Mouse (Mus musculus) retina, postnatal 1 day (tissue): ENCODE results near the gene Tmem30b.
A peak's percentile ranks its signal among the peaks of the same experiment; 100 is the strongest.
"Not testable (repeated sequence)": the region's sequence is repeated elsewhere in the genome, so short reads cannot be mapped to it uniquely, and the experiment has no call there.

ENCODE experiments used
- DNase-seq: peaks from one replicate; pipeline ENCODE4 v3.0.0-alpha.2; 2012

Tmem30b gene

DNA sequence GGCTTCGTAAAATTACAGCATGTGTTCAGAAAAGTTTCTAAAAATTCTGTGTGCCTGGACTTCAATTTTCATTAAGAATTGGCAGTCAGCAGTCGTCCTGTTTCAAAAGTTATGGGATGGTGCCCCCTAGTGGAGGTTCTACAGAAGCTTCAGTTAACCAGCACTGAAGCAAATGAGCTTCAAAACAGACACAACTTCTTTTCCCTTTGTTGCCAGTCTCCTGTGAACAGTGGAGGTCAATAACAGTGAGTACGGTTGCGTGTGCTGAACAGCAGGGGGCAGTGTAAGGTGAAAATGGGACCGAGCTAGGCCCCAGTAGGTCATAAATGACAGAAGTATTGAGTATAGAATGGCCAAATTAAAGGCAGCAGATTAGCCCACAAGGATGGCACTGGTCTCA lies 8.0 kb upstream of the Tmem30b start:
- peak; percentile 92 for DNase-seq

DNA sequence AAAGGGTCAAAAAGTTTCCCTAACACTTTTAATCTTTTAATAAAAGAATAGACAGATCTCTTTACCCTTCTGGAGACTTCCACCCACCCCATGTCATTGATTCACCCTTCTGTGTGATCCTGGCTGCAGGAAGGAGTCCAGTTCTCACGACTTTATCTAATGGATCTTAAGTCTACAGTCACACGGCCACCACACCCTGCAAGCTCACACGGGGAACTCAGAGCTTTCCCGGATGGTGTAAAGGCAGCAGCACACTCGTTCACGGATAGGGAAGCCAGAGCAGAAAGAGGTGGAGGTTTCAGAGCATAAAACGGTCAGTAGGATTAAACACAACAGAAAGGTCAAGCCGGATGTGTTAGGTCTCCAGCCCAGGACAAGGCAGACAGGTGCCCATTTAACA lies 2.1 kb upstream of the Tmem30b start:
- DNase-seq, result no peak

DNA sequence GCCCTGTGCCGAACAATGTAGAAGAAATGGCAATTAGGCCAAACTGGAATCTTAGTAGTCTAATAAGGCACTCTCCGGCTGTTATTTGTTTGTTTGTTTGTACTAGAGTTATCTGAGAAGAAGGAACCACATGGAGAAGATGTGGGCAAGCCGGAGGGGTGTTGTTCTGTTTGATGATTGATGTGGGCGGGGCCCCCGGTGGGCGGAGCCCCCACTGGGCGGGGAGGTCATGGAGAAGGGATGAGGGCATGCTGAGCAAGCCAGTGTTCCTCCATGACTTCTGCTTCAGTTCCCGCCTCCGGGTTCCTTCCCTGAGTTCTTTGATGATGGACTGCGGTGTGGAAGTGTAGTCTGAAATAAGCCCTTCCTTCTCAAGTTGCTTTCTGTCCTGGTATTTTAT lies 1.5 kb upstream of the Tmem30b start:
- DNase-seq, result peak; percentile 36

DNA sequence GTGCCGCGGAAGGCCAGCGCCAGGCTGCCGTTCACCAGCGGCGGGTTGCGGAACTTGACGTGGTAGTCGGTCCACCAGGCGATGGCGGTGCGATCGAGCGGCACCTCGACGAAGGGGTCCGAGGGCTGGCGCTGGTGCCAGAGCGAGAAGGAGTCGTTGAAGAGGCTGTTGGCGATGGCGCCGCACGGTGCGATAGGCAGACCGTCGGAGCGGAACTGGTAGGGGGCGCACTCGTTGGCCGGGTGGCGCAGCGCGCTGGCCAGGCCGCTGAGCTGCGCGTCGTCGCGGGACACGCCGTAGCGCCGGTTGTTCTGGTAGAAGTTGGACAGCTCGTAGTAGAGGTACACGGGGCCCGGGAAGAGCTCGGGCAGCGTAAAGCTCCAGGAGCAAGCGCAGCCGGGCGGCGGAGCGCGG lies 513 bp downstream of the Tmem30b start:
- peak; percentile 71 for DNase-seq

DNA sequence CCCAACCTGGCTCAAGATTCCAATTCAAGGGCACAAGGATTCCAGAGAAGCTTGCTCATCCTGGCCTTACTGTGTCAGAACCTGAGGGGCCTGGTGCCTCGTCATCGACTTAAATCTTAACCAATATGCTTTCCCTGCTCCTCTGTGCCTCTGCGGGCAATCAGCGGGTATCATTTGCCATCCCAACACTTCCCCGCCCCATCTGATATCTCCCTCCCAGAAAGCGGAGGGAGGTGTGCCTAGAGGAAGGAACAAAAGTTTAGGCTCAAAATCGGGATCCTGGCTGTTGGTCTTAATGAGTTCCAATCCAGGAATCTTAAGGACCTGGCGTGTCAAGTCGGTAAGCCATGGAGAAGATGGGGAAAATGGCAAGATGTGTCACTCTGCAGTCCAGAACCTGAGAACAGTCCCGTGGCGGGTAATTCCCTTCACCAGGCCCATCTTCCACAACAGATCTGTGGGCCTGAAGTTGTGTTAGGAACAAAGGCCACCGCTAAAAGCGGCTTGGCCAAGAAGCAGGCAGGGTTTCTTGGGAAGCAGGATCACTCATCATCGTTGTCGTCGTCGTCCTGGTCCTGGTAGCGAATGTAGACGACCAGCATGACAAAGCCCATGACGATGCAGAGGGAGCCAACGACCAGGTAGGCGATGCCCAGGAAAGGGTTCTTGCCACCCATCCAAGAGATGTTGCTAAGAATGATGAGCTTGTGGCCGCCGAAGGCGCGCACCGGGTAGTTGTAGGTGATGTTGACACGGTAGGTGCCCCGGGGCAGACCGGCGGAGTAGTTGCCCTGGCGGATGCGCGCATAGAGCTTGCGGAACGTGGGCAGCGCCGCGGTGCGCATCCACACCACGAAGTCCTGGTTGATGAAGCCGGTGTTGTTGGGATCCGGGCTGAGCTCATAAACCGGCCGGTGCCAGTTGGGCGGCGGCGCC lies 1.2 kb downstream of the Tmem30b start:
- no peak for DNase-seq

DNA sequence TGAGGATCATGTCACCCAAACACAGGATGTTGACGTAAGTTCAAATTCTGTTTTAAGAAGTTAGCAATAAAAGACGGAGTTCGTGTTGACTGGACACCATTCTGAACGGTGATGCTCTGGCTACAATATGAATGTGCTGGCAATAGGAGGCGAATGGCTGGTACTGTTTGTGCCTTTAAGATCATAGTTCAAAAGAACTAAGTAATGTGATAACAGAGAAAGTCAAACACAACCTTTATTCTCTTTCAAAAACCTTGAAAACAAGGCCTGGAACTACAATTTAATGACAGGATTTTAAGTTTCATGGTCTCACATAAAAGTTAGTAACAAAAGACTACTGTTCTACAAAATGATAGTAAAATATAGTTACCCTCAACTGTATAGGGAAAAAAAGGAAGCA lies 3.0 kb downstream of the Tmem30b start:
- no peak for DNase-seq

DNA sequence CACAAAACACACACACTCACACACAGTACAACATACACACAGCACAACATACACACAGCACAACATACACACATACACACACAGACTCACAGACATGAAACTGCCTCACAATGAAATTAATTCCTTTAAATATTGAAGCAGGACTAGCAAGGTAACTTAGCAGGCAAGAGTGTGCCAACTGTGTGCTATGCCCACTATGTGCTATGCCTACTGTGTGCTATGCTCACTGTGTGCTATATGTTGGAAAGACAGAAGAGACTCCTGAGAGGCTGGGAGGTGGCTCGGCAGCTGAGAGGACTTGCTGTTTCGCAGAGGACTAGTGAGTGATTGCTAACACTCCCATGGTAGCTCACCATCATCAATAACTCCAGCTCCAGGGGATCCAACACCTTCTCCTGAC lies 5.8 kb downstream of the Tmem30b start:
- DNase-seq, result no peak

DNA sequence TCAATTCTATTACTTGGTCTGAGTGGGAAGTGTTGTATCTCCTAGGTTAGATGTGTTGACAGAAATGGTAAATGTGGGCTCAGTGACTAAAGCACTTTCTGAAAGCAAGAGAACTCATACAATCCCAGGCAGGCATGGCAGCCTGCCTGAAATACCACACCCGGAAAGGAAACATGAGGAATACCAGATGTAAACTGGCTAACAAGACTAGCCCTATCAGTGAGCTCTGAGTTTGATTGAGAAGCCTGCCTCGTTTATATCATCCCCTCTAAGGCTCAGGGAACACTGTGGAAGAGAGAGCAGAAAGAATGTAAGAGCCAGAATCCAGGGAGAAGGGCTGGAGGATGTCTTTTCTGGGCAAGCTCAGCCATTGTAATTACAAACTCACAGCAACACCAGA lies 7.0 kb downstream of the Tmem30b start:
- DNase-seq, result peak; percentile 60

DNA sequence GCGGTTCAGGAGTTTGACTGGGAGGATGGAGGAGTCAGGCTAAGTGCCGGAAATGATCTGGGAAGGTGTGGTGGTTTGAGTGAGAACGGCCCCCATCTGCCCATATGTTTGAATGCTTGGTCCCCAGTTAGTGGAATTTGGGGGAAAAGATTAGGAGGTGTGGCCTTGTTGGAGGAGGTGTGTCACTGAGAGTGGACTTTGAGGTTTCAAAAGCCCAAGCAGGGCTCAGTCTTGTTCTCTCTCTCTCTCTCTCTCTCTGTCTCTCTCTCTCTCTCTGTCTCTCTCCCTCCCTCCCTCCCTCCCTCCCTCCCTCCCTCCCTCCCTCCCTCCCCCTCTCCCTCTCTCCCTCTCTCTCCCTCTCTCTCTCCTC lies 8.1 kb downstream of the Tmem30b start:
- DNase-seq, result not testable (repeated sequence)

DNA sequence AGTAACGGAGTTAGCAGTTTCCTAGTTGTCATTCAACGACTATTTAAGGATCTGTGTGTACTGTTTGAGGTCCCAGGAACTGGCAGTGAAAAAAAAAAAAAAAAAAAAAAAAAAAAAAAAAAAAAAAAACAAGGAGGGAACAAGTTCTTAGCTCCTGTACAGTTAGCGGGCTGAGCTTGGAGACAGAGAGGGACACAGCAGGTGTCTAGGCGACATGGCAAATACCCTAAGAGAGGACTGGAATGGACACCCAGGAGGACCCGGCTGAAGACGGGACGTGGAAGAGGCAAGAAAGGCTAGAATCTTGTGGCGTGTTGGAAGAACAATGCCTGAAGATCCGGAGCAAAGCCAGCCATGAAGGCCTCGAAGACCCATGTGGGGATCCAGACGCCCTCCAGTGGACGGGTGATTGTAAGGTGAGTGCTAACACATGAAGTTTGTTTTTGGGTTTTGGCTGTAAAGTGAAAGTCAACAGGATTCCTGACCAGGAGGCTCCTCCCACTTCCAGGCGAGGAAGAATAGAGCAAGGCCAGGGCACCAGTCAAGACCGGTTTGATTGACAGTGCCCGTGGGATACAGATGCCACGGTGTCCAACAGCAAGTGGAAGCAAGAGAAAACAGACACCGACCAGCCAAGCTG lies 8.6 kb downstream of the Tmem30b start:
- DNase-seq, result peak; percentile 56

DNA sequence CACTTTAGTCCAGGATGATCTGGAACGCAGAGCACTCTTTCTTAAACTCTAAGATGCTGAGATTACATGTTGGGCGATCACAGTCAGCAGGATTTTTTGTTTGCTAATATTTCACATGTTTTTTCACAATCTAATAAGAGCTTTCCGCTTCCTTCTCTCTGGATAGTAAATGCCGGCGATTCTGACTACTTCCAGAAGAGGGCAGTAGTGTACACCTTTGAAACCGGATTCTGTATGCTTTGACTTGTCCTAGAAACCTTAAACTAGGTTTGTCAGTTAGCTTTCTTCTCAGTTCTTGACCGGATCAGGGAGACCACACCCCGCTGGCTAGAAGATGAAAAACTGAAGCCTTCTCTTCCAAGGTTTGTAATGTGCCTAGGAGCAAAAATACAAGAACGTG lies 11.6 kb downstream of the Tmem30b start:
- DNase-seq, result peak; percentile 85

DNA sequence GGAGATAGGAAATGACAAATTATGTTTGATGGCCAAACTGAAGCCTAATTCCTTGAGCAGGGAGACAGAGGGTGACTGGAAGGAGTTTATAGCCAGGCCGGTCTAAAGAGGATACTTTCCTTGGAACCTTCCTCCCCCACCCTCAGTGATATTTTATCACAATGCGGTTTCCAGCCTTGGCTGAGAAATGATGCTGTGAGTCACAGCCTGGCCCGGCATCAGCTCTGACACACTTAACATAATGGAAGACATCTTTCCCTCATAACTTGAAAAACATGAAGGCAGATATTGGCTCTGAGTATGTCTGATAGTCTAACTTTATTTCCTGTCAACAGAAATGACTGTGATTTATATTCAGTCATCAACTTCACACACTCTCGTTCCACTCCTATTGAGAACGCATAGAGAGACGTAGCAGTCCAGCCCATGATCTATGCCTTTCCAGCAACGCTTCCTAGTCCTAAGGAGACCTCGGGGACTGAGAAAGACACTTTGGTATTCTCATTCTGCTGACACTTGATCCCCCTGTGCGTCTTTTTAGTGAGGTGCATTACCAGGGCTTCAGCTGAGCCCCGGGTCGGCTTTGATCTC lies 14.2 kb downstream of the Tmem30b start:
- DNase-seq, result no peak

DNA sequence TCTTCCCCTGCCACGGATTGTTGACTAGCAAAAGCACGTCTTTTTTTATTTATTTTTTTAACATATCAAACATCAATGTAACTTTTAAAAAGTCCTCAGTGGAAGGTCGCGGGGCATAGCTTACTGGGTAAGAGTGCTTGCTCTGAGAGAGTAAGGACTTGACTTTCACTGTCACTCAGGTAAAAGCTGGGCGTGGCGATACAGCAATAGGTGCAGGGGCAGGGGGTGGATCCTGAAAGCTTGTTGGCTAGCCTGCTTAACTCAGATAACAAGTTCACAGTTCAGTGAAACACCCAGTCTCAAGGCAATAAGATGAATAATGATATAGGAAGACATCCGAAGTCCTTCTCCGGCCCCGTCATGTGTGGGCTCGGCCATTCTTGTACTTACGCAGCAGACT lies 16.6 kb downstream of the Tmem30b start:
- no peak for DNase-seq

DNA sequence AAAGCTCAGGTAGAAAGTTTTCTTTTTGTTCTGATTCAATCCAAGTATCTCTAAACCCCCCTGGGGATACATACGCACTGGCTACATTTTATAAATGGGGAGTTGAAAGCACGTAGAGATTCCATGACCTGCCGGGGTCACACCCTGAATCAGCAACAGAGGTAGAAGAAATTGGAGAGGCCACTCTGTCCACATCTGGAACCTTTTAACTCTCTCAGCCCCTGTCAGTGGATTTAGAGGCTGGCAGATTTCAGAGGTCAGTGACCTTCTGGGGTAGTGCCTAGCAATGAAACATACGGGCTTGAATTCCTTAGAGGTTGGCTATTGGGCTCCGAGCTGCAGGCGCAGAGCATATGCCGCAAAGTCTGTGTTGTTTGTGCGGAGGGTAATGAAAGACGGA lies 17.1 kb downstream of the Tmem30b start:
- no peak for DNase-seq

DNA sequence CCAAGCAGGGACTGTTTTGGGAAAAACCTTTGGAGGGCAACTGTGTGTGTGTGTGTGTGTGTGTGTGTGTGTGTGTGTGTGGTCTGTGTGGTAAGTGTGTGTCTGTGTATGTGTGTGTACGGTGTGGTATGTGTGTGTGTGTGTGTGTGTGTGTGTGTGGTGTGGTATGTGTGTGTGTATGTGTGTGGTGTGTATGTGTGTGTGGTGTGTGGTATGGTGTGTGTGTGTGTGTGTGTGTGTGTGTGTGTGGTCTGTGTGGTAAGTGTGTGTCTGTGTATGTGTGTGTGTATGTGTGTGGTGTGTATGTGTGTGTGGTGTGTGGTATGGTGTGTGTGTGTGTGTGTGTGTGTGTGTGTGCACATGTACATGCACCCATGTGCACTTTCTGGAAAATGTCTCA lies 18.1 kb downstream of the Tmem30b start:
- not testable (repeated sequence) for DNase-seq

DNA sequence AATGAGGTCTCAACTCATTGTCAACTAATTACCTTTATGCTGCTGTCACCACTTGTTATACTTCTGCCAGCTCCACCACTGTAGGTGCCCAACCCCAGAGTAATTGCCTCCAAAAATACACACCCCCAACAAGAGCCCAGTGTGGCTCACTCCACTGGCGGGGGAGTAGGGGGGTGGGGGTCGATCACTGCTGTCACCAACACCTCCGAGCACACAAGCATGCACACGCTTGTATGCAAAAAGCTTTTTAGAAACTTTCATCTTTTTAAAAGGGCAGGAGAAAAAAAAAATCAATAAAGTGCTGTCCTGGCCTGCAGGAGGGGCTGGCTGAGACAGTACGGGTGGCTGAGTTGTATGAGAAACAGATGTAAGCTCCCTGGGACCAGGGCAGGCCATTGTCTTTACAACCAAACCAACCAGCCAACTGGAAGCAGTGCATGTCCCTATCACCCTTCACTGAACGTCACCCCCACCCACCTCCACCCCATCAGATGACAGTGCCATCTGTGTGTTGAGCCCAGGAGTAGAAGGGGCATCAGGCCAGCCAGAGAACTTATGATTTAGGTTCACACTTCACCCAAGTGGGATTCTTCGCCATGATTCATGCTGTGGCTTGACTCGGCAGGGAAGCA lies 20.8 kb downstream of the Tmem30b start:
- DNase-seq, result peak; percentile 53

DNA sequence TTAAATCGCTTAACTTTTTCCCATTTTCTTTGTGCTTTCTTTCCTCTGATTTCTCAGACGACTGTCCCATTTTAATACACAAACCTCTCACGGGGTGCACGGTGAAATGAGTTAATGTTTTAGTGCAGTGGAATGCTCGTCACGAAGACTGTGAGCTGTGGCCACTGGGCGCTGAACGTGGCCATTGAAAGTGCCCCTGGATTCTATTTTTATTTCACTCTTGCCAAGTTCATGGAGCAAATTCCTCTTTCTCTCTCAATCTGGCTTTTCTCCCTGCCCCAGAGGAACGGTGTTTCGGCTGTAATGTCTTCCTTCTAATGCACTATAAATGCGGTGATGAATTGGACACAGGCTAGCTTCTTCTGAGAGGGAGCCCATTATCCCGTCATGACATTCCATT lies 23.1 kb downstream of the Tmem30b start:
- DNase-seq, result no peak

DNA sequence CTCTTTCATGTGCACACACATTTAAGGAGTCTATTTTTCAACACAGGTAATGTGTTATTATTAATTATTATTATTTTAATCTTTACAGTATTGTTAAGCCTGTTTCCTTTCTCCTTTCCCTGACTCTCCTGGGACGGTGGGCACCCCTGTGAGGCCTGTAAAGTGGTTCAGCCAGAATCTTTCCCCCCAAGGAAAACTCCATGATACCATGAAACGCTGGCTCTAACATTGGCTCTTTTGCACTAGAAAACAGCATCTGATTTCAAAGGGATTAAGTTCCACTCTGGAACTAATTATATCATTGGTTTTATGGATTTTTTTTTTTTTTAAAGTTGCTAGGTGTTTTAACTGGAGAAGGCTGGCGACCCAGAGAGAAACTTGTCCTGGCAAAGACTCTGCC lies 24.2 kb downstream of the Tmem30b start:
- DNase-seq, result no peak

DNA sequence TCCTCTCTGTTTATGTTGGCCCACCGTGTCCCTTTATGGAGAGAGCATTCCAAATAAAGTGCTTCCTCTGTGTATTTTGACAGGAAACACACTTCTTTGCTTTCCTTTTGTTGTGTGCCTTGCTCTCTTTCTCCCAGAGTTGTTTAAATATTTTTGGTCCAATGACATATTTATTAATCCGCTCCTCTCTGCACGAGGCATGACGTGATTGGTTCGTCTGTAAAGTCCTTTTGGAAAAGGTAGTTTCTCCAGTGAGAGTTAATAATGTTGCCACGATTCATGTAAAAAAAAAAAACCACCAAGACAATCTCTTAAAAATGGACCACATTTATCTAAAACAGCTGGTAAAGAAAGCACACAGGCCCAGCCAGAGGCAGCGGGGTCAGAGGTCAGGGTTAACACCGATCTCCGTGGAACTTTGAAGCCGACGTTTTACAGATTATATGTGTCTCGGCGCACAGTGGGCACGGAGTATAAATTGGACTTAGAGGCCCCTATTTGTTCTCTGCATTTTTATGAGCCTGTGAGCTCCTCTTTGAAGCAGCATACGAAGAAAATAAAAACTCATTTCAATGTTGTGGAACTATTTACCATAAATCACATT lies 24.9 kb downstream of the Tmem30b start:
- no peak for DNase-seq

DNA sequence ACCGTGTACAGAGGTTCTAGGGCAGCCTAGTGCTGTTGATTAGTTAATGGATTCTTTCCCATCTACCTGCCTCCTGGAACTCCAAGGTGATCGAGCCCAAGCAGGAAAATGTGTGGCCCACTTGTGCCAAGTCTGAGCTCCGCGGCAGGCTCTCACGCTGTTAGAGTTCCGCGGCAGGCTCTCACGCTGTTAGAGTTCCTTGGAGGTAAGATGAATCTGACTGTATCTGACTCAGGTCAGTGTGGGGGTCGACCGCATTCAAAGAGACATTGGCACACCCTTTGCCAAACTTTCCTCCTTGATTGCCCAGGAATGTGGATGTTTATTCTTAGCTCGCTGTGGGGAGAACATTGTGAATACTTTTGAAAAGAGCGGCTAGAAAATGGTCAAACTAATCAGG lies 28.4 kb downstream of the Tmem30b start:
- DNase-seq, result no peak

DNA sequence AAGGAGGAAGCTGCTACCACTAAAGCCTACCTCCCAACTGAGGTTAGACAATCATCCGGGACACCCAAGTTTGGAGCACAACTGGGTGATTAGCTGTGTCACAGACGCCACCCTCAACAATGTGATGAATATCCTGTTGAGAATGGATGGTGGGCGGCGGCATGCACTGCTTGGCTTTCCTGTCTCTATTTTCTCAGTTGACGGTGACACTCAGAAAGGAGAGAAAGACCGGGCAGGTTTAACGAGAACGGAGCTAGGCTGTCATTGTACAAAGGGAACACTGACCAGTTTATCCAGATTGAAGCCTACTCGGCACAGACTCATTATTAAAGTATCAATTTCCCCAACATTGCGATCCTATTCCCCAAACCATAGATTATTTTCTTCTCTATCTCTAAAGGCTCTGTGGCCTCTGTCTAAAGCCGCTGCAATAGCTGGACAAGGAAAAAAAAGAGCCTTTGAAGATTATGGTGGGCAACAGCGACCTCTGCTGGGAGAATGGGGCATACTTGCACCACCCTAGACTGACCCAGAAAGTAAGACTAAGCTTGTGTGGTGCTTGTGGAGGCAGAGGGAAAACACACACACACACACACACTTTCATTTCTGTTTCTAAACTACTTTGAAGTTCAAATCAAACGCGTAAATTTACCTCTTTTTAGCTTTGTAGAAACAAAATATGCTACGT lies 29.0 kb downstream of the Tmem30b start:
- peak; percentile 89 for DNase-seq

DNA sequence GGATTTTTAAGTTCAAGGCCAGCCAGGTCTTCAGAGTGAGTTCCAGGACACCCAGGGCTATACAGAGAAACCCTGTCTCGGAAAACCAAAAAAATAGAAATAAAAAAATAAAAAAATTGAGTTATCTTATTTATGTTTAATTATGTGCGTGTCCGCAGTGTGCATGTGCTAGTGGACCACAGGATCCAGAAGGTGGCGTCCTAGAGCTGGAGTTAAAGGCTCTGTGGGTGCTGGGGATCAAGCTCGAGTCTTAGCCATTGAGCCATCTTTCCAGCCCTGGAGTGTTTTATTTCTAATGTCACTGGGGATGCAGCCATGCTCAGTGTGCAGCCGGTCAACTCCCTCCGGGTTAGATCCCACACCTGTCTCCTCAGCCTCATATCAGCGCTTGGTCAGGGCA lies 29.7 kb downstream of the Tmem30b start:
- DNase-seq, result no peak

DNA sequence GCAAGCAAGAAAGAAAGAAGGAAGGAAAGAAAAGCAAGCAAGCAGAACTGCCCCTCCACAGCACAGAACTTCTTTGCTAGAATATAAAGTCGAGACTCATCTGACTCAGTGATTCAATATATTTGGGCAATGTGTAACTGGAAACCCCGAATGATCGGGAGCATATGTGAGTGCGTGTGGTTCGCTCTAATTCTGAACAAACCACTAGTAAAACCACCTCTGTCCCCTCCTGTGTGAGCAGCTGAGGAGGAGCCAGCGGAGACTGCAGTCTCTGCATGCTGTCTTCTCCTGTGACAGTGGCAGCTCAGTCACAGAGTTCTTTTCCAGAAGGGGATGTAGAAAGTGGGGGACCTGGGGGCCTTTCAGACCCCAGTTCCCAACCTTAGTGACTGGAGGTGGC lies 31.5 kb downstream of the Tmem30b start:
- no peak for DNase-seq
